Mouse (Mus musculus) bone marrow, adult 2 months (tissue): ENCODE data around the gene Cfap70. TPM values are rescaled to one million over a fixed set of nuclear protein-coding genes. Genes with fewer than 3 reads are reported as not detected.

Source experiments
- H3K27ac ChIP-seq: fragments of 200-500 bp; 2 replicates; pipeline ENCODE4 v1.5.1; 2012; ENCODE audit warnings: low read depth, mild to moderate bottlenecking, control low read depth, inconsistent platforms, low read length; ENCODE audit not compliant: control insufficient read depth, poor library complexity, insufficient read depth
- H3K4me1 ChIP-seq: fragments of 200-500 bp; 2 replicates; pipeline ENCODE4 v1.6.1; 2011; ENCODE audit warnings: low read length; ENCODE audit not compliant: control insufficient read depth, insufficient read depth
- H3K4me3 ChIP-seq: fragments of 200-500 bp; replicated peaks from 2 replicates; pipeline ENCODE3; 2011; ENCODE audit warnings: mild to moderate bottlenecking, low read depth, low read length, control low read depth; ENCODE audit not compliant: control insufficient read depth
- CTCF ChIP-seq: fragments of 200-500 bp; IDR thresholded peaks from 2 replicates; pipeline ENCODE4 v1.5.1; 2011; ENCODE audit warnings: low read length, control low read depth; ENCODE audit not compliant: control insufficient read depth, insufficient read depth
- POLR2A ChIP-seq: fragments of 200-500 bp; IDR thresholded peaks from 2 replicates; pipeline ENCODE4 v1.6.1; 2011; ENCODE audit warnings: low read depth, mild to moderate bottlenecking, control low read depth, low read length, borderline replicate concordance; ENCODE audit not compliant: control insufficient read depth
- WGBS: fragments of 180-500 bp; shearing (Covaris S2); methylation state at CpG from one replicate; pipeline ENCODE4 v1.1.7; 2018; 5-methylcytosine and 5-hydroxymethylcytosine counted together
- polyA plus RNA-seq: library from polyadenylated mRNA; stranded (reverse); fragments of >200 nt; gene quantifications from 2 replicates; pipeline ENCODE4 v1.2.4, GENCODE M21; 2011; ENCODE audit warnings: low replicate concordance; ENCODE audit not compliant: missing spikeins, insufficient read depth, insufficient read length

Gene Cfap70
- polyA plus RNA-seq, result 2.5 TPM in 1 of 2 replicates, not detected in the other

DNA sequence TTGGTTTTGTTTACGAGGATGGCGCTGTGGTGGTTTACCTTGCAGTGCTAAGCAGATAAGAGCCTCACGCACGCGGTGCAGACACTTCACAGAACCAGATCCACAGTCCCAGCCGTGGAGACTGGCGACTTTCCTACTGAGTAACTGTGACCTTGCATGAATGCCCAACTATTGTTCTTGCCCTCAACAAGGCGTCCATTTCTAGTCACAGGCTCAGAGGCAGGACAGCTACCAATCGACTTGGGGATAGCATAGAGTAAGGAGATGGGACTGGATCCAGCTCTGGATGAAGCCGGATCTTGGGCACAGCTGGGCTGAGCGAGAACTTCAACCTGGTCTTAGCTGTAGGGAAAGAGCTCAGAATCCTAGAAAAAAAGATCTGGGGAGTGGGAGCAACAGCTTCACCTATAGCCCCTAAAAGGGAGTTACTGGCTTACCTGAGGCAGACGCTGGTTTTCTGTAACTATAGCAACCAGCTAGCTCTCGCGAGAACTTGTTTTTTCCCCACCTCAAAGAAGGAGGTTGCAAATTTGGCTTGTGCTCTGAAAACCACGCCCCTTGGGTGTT, at the start of gene Cfap70:
Gene Cfap70 (minus strand): TSS at position 462 of the 567 bp plus-strand sequence.
- peak within 1 kb of the TSS; percentile 53 for H3K4me3 ChIP-seq

DNA sequence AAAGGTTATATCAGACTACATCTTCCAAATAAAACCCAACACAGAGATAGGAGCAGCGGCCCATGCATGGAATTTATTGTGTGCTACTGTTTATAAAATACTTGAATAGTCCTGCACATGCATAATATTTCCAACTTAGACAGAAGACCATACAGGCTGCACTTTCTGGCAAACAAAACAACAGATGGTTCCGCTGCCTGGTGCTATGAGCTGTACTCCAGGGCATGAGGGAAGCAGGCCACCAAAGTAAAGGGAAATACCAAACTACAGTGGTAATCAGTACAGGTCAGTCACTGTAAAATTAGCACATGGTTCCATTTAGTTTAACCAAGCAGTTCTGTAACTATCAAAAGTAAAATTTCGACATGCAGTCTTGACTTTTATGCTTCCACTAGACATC, 48.0 kb upstream of the Cfap70 start:
- 93% methylated on average over 3 of the region's 3 CpGs for WGBS
- no peaks in the 10 kb centered on the region; the same call in 1 of the 2 replicates for H3K4me1 ChIP-seq
- H3K27ac ChIP-seq, result no peak overlapping the region
- no peak overlapping the region for H3K4me3 ChIP-seq
- TF ChIP-seq CTCF (no peak), POLR2A (no peak)

More for the DNA sequence above, at the start of gene Cfap70:
- TF ChIP-seq POLR2A, result no peak
- no peak for TF ChIP-seq CTCF
- Histone ChIP-seq H3K4me1 (peaks cover 2% of the 10 kb centered on the region; the same call in 1 of the 2 replicates), H3K27ac (no peak within 1 kb of the TSS)
- 3% methylated on average over 15 of the region's 15 CpGs for WGBS

- Histone ChIP-seq H3K4me3 (no peak within 1 kb of the TSS), H3K27ac (no peak within 1 kb of the TSS), H3K4me1 (no peaks in the 10 kb centered on the region)
- WGBS, result 88% methylated on average over 2 of the region's 2 CpGs
- no peak for TF ChIP-seq POLR2A
- TF ChIP-seq CTCF, result no peak
These were observed 44.6 kb upstream of the Cfap70 start, which contains the start of gene Mss51 for GRCm38 (mm10) chr14:20496603-20497002. Mss51 (minus strand) TSS chr14:20496901.

GRCm38 (mm10) chr14:20486031-20486430, 34.0 kb upstream of the Cfap70 start:
- Histone ChIP-seq H3K4me1 (no peaks in the 10 kb centered on the region), H3K4me3 (no peak overlapping the region), H3K27ac (no peak overlapping the region)
- 93% methylated on average over 5 of the region's 5 CpGs for WGBS
- TF ChIP-seq POLR2A, result no peak
- TF ChIP-seq CTCF, result no peak

DNA sequence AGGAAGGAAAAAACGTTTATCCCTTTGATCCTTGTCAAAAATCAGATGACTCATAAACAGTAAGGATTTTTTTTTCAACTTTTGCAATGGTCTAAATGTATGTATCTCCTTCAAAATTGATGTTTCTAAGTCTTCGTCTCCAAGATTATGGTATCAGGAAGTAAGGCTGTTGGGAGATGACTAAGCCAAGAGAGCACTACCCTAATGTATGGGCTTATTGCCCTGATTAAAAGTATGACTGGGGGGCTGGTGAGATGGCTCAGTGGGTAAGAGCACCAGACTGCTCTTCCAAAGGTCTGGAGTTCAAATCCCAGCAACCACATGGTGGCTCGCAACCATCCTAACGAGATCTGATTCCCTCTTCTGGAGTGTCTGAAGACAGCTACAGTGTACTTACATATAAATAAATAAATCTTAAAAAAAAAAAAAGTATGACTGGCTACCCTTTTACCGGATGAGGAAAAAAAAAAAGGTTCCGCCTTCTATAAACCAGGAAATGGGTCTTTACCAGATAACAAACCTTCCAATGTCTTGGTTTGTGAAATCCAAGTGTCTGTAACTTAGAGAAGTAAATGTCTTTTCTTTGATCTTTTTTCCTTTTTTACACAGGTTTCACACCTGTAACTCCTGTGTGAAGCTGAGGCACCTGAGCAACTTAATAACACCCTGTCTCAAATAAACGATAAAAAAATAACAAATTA, 30.2 kb upstream of the Cfap70 start:
- Histone ChIP-seq H3K27ac (no peak overlapping the region), H3K4me3 (no peak overlapping the region), H3K4me1 (no peaks in the 10 kb centered on the region; the same call in 1 of the 2 replicates)
- WGBS, result 72% methylated on average over 7 of the region's 7 CpGs
- TF ChIP-seq CTCF (no peak), POLR2A (no peak)

DNA sequence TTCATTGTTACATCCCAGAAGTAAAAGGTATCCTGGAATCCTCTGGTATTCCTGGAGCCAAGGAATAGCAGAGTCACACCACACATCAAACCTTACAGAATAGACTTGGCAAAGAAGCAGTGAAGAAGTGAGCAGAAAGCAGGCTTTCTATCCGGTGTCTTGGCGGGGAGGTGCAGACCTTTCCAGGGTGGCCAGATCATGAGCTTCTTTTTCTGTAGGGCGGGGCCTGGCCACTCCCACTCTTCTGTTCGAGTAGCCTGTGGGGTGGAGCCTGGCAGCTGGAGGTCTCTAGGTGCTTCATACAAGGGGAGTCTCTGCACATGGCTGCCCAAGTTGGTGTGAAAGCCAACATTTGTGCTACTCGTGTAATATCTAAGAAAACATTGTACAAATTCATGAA, 29.2 kb upstream of the Cfap70 start:
- no peak for TF ChIP-seq CTCF
- no peak for TF ChIP-seq POLR2A
- H3K4me1 ChIP-seq, result no peaks in the 10 kb centered on the region; the same call in 1 of the 2 replicates
- H3K4me3 ChIP-seq, result no peak overlapping the region
- WGBS, result 35% methylated on average over 5 of the region's 5 CpGs
- no peak overlapping the region for H3K27ac ChIP-seq

- no peak for TF ChIP-seq CTCF
- no peak for TF ChIP-seq POLR2A
- no peak overlapping the region for H3K27ac ChIP-seq
- 89% methylated on average over 1 of the region's 1 CpGs for WGBS
- H3K4me3 ChIP-seq, result peak overlapping the region; percentile 98
- H3K4me1 ChIP-seq, result no peaks in the 10 kb centered on the region; the same call in 1 of the 2 replicates
These were observed 28.2 kb upstream of the Cfap70 start for GRCm38 (mm10) chr14:20480195-20480579.
